Mouse (Mus musculus): ENCODE measurements around the gene Ptgis. TPM values are rescaled to one million over a fixed set of nuclear protein-coding genes. Genes with fewer than 3 reads are reported as not detected.

Ptgis gene
- total RNA-seq, 2 experiments from 2014 or later: 3.4 to 3.7 TPM

Other genes starting within 250 kb of the Ptgis start
- gene Stau1, start 244.3 kb downstream of the Ptgis start, total RNA-seq (2021): 10 to 100 TPM; 30.9 to 33.6 TPM
- gene Ddx27, start 225.4 kb downstream of the Ptgis start, total RNA-seq (2021): 1 to 10 TPM; 6.1 to 8.3 TPM
- gene Znfx1, start 177.6 kb downstream of the Ptgis start, total RNA-seq (2021): 10 to 100 TPM; 19.0 to 20.7 TPM
- gene Kcnb1, start 50.4 kb downstream of the Ptgis start, total RNA-seq (2021): 10 to 100 TPM; 23.3 to 28.2 TPM
- 1 to 10 TPM; 6.9 TPM for gene B4galt5, start 108.6 kb upstream of the Ptgis start, total RNA-seq (2021)
- gene Slc9a8, start 181.1 kb upstream of the Ptgis start, total RNA-seq (2021): 10 to 100 TPM; 21.8 to 22.8 TPM

All from gastrocnemius, postnatal 36 days (tissue).